8 mouse cellular contexts compared by ENCODE assay signal in genomic region chr3:152107149-152108002, GRCm38 (mm10). TPM values are rescaled to one million over a fixed set of nuclear protein-coding genes. Genes with fewer than 3 reads are reported as not detected.
DNase-seq lines count a peak whose midpoint lies in the region; ATAC-seq lines count a peak whose summit lies in the region.

No protein-coding gene starts in this region.

- H3K27me3 ChIP-seq in heart, embryonic 16.5 days (ENCODE audit: control insufficient read depth, insufficient read depth, low read length): no peaks in the 10 kb centered on the region

- WGBS in heart, embryonic 16.5 days: 20% methylated on average over 30 of the region's 30 CpGs

- H3K9me3 ChIP-seq in heart, embryonic 16.5 days (replicated peaks; ENCODE audit: control insufficient read depth, low read length): no peaks in the 10 kb centered on the region

- peaks cover 29% of the 10 kb centered on the region for H3K4me1 ChIP-seq in heart, embryonic 16.5 days (ENCODE audit: control insufficient read depth, insufficient read depth, low read length)

- no peaks in the 10 kb centered on the region for H3K36me3 ChIP-seq in heart, embryonic 16.5 days (ENCODE audit: control insufficient read depth, insufficient read depth)

- peak; percentile 11 to 21 for DNase-seq in layer of hippocampus, postnatal 10 days (ENCODE audit: low spot score in 2 of 2)
- no peak for DNase-seq in layer of hippocampus, adult 9-10 months (ENCODE audit: low spot score)
- DNase-seq in cerebellum, adult 9-11 months: peak; percentile 49
- DNase-seq in thymus, postnatal 25 days: peak; percentile 30
- no peak for DNase-seq in adrenal gland, postnatal 25 days
- no peak for DNase-seq in urinary bladder, postnatal 10 days (ENCODE audit: low spot score)

- peak; percentile 14; the same call in 1 of the 2 replicates for ATAC-seq in heart, embryonic 16.5 days (replicated peaks; ENCODE audit: extremely low read depth, insufficient read depth, low FRiP score)
- ATAC-seq in megakaryocyte, adult 5-6 weeks (ENCODE audit: poor library complexity, severe bottlenecking): peak; percentile 16; the same call in 1 of the 2 replicates

- no peak overlapping the region for H3K27ac ChIP-seq in heart, embryonic 16.5 days (ENCODE audit: low read length)

- H3K9ac ChIP-seq in heart, embryonic 16.5 days (ENCODE audit: low read length): no peak overlapping the region; the same call in 1 of the 2 replicates

- H3K4me3 ChIP-seq in heart, embryonic 16.5 days (ENCODE audit: low read length): peak overlapping the region; percentile 45

- H3K4me2 ChIP-seq in heart, embryonic 16.5 days (ENCODE audit: low read depth, low read length): peak overlapping the region; percentile 71

RNA-seq across cellular contexts. Expression of gene Gipc2, which starts 58.7 kb away (rescaled TPM):
- 1 to 10 TPM; 1.3 to 2.8 TPM for total RNA-seq in layer of hippocampus, postnatal 10 days (2021)
- 5.7 and 6.4 TPM in 2 replicates for polyA plus RNA-seq in heart, embryonic 16.5 days (2015; fragmentation: Nextera tagmentation; extraction: Ambion mirVana)
- total RNA-seq in megakaryocyte, adult 5-6 weeks (2015): not detected in 2 replicates
- total RNA-seq in megakaryocyte, adult 5-6 weeks (2017): 0.44 TPM in 1 of 2 replicates, not detected in the other
- 1.1 TPM in 1 of 2 replicates, not detected in the other for total RNA-seq in adrenal gland, postnatal 25 days (2021)

Comparison
In these comparisons a context has a peak if more than half of its experiments do, and no peak if none do; other contexts are left out.
1. DNase-seq: peak in layer of hippocampus, postnatal 10 days (2 of 2), cerebellum, adult 9-11 months (single experiment) and thymus, postnatal 25 days (single experiment); none in layer of hippocampus, adult 9-10 months (single experiment), adrenal gland, postnatal 25 days (single experiment) and urinary bladder, postnatal 10 days (single experiment).